Mouse (Mus musculus): ENCODE measurements around the gene Yipf3. TPM values are rescaled to one million over a fixed set of nuclear protein-coding genes. Genes with fewer than 3 reads are reported as not detected.

The Yipf3 gene
- polyA plus RNA-seq, 2 experiments = 92.5 to 142 TPM

DNA sequence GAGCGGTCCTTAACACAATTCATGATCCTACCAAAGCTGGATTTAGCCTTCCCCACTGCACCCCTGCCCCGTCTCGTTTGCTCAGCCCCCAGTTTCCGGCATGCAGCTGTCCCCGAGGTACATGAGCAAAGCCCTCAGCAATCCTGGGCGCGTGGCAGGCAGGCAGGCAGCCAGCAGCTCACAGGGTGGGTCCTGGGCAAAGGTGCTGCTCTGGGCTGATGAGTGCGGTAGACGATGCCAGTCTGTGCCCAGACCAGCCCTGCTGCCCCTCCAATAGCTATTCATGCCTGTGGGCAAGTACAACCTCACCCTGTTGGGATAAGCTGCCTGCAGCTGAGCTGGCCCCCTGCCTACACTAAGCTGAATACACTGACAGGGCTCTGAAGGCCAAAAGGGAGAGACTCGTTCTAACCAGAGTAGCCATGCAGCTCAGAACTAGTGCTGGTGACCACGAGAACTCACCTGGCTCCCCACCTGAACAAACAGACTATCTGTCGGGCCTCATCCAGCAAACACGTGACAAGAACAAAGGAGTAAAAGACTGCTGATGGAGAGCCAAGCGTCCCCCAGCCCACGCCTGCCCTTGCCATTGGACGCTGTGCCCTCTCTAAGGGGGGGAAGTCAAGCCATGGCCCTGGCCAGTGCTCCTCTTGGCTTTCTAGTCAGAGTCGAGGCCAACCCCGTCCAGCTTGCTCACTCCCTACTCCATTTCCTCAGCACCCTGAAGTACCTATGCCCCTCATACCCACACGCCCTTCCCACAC lies 22.1 kb downstream of the Yipf3 start:
- no peak overlapping the region for H3K4me3 ChIP-seq (replicated peaks; ENCODE audit: low read length)
- H3K9ac ChIP-seq (ENCODE audit: low read depth, low read length, severe bottlenecking) = no peak overlapping the region
- H3K36me3 ChIP-seq (ENCODE audit: control insufficient read depth, insufficient read depth, low read length) = peaks cover 69% of the 10 kb centered on the region
- DNase-seq (ENCODE audit: low spot score) (no peak), ATAC-seq (ENCODE audit: low FRiP score, low read depth) (no peak)
- WGBS = 86% methylated on average over 19 of the region's 19 CpGs
- no peak overlapping the region for H3K27ac ChIP-seq (replicated peaks; ENCODE audit: low read depth, low read length)
- H3K9me3 ChIP-seq (ENCODE audit: control insufficient read depth, low read length) = no peaks in the 10 kb centered on the region
- H3K4me1 ChIP-seq (ENCODE audit: control insufficient read depth, insufficient read depth, low read length) = peaks cover 7% of the 10 kb centered on the region; the same call in 1 of the 2 replicates
- H3K27me3 ChIP-seq (ENCODE audit: control insufficient read depth, insufficient read depth, low read length) = no peaks in the 10 kb centered on the region
- no peak for TF ChIP-seq POLR2A (IDR thresholded peaks at IDR 0.05; ENCODE audit: borderline replicate concordance, extremely low read depth, insufficient read depth, insufficient read length)
- H3K4me2 ChIP-seq (replicated peaks; ENCODE audit: low read depth, low read length, severe bottlenecking) = no peak overlapping the region

DNA sequence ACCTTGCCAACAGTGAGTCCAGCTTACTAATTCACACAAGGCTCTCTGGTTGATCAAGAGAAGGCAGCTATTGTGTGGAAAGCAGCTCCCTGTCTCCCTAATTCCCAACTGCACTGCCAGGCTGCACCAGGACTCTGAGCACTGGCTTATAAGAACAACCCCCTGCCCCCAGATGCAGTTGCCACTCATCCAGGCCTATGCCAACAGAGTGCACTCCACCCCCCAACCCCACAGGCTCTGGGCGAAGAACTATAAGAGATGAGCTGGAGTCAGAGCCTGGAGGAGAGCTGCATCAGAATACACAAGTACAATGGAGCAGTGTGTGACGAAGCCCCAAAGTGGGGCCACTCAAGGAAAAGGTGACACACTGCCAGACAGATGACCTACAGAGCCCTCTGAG lies 24.2 kb downstream of the Yipf3 start:
- no peak overlapping the region for H3K4me3 ChIP-seq (replicated peaks; ENCODE audit: low read length)
- WGBS = 92% methylated on average over 2 of the region's 2 CpGs
- H3K4me1 ChIP-seq (ENCODE audit: control insufficient read depth, insufficient read depth, low read length) = peaks cover 8% of the 10 kb centered on the region; the same call in 1 of the 2 replicates
- H3K36me3 ChIP-seq (ENCODE audit: control insufficient read depth, insufficient read depth, low read length) = peaks cover 65% of the 10 kb centered on the region
- H3K9ac ChIP-seq (ENCODE audit: low read depth, low read length, severe bottlenecking) = no peak overlapping the region
- no peaks in the 10 kb centered on the region for H3K27me3 ChIP-seq (ENCODE audit: control insufficient read depth, insufficient read depth, low read length)
- H3K4me2 ChIP-seq (replicated peaks; ENCODE audit: low read depth, low read length, severe bottlenecking) = no peak overlapping the region
- ATAC-seq (ENCODE audit: low FRiP score, low read depth) = no peak
- no peak overlapping the region for H3K27ac ChIP-seq (replicated peaks; ENCODE audit: low read depth, low read length)
- no peak for DNase-seq (ENCODE audit: low spot score)
- no peak for TF ChIP-seq POLR2A (IDR thresholded peaks at IDR 0.05; ENCODE audit: borderline replicate concordance, extremely low read depth, insufficient read depth, insufficient read length)
- H3K9me3 ChIP-seq (ENCODE audit: control insufficient read depth, low read length) = no peaks in the 10 kb centered on the region

DNA sequence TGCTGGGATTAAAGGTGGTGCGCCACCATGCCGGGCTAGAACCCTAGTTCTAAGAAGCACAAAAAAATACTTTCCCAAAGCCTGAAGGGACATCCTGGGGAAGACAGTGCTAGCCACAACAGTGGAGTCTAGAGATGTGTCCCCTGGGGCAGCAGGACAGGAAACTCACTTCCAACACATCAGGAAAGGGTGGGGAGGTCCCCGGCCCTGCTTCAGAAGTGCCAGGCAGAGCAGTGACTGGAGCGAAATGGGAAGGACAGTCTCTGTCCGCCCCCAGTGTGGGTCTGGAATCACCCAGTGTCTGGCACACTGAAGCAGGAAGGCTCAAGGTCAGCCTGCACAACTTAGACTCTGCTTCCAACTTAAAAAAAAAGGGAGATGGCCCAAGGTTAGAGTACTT lies 24.8 kb downstream of the Yipf3 start:
- Histone ChIP-seq H3K27me3 (ENCODE audit: control insufficient read depth, insufficient read depth, low read length) (no peaks in the 10 kb centered on the region), H3K36me3 (ENCODE audit: control insufficient read depth, insufficient read depth, low read length) (peaks cover 65% of the 10 kb centered on the region), H3K4me3 (replicated peaks; ENCODE audit: low read length) (no peak overlapping the region), H3K9ac (ENCODE audit: low read depth, low read length, severe bottlenecking) (no peak overlapping the region), H3K4me2 (replicated peaks; ENCODE audit: low read depth, low read length, severe bottlenecking) (no peak overlapping the region), H3K27ac (replicated peaks; ENCODE audit: low read depth, low read length) (no peak overlapping the region), H3K9me3 (ENCODE audit: control insufficient read depth, low read length) (no peaks in the 10 kb centered on the region), H3K4me1 (ENCODE audit: control insufficient read depth, insufficient read depth, low read length) (peaks cover 14% of the 10 kb centered on the region; the same call in 1 of the 2 replicates)
- DNase-seq (ENCODE audit: low spot score) = no peak
- TF ChIP-seq POLR2A (IDR thresholded peaks at IDR 0.05; ENCODE audit: borderline replicate concordance, extremely low read depth, insufficient read depth, insufficient read length) = no peak
- WGBS = 89% methylated on average over 5 of the region's 5 CpGs
- ATAC-seq (ENCODE audit: low FRiP score, low read depth) = no peak

DNA sequence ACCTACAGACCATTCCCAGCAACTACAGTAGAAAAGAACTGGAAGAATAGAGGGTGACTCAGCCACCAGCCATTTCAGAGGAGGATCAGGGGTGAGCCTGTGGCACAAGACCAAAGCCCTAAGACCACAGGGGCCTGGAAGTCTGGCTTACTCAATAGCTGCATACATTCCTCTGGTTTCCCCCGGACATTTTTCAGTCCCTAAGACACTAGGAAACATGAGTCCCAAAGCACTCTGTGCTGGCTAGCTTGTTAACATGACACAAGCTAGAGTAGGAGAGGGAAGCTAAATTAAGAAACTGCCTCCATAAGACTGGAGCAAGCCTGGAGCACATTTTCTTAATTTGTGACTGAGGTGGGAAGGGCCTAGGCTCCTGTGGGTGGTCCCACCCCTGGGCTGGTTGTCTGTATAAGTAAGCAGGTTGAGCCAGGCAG lies 25.9 kb downstream of the Yipf3 start:
- H3K27ac ChIP-seq (replicated peaks; ENCODE audit: low read depth, low read length) = no peak overlapping the region
- peaks cover 68% of the 10 kb centered on the region for H3K36me3 ChIP-seq (ENCODE audit: control insufficient read depth, insufficient read depth, low read length)
- H3K4me1 ChIP-seq (ENCODE audit: control insufficient read depth, insufficient read depth, low read length) = peaks cover 21% of the 10 kb centered on the region
- H3K27me3 ChIP-seq (ENCODE audit: control insufficient read depth, insufficient read depth, low read length) = no peaks in the 10 kb centered on the region
- DNase-seq (ENCODE audit: low spot score) (no peak), ATAC-seq (ENCODE audit: low FRiP score, low read depth) (0 out of 2 replicates have a peak, but pooled peaks have one; percentile 9)
- TF ChIP-seq POLR2A (IDR thresholded peaks at IDR 0.05; ENCODE audit: borderline replicate concordance, extremely low read depth, insufficient read depth, insufficient read length) = no peak
- no peak overlapping the region for H3K9ac ChIP-seq (ENCODE audit: low read depth, low read length, severe bottlenecking)
- no peak overlapping the region for H3K4me2 ChIP-seq (replicated peaks; ENCODE audit: low read depth, low read length, severe bottlenecking)
- 60% methylated on average over 1 of the region's 1 CpGs for WGBS
- no peaks in the 10 kb centered on the region for H3K9me3 ChIP-seq (ENCODE audit: control insufficient read depth, low read length)
- no peak overlapping the region for H3K4me3 ChIP-seq (replicated peaks; ENCODE audit: low read length)

DNA sequence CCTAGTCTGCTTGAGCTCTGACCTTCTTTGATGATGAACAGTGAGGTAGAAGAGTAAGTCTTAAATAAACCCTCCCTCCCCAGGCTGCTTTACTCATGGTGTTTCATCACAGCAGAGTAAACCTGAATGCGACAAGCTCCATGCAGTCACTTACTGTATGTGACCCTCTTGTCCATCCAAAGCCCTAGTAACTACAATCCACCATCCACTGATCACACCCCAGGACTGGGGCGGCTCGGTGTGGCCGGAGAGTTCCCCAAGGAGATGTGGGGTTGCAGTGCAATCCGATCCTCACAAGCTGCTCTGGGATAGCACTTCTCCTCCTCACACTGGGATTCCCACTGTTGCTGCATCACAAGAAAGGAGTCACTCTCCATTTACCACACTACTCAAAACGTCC lies 26.6 kb downstream of the Yipf3 start:
- Histone ChIP-seq H3K27ac (replicated peaks; ENCODE audit: low read depth, low read length) (no peak overlapping the region), H3K27me3 (ENCODE audit: control insufficient read depth, insufficient read depth, low read length) (no peaks in the 10 kb centered on the region), H3K4me3 (replicated peaks; ENCODE audit: low read length) (no peak overlapping the region), H3K4me2 (replicated peaks; ENCODE audit: low read depth, low read length, severe bottlenecking) (no peak overlapping the region), H3K4me1 (ENCODE audit: control insufficient read depth, insufficient read depth, low read length) (peaks cover 21% of the 10 kb centered on the region), H3K9ac (ENCODE audit: low read depth, low read length, severe bottlenecking) (no peak overlapping the region), H3K9me3 (ENCODE audit: control insufficient read depth, low read length) (no peaks in the 10 kb centered on the region), H3K36me3 (ENCODE audit: control insufficient read depth, insufficient read depth, low read length) (peaks cover 68% of the 10 kb centered on the region)
- no peak for ATAC-seq (ENCODE audit: low FRiP score, low read depth)
- 65% methylated on average over 6 of the region's 6 CpGs for WGBS
- DNase-seq (ENCODE audit: low spot score) = no peak
- TF ChIP-seq POLR2A (IDR thresholded peaks at IDR 0.05; ENCODE audit: borderline replicate concordance, extremely low read depth, insufficient read depth, insufficient read length) = no peak
